Mouse (Mus musculus) forebrain, embryonic 16.5 days (tissue): ENCODE data around the gene Maats1. TPM values are rescaled to one million over a fixed set of nuclear protein-coding genes. Genes with fewer than 3 reads are reported as not detected.

ENCODE experiments used
- ATAC-seq: fragments of 200-750 bp; cut with Nextera tagmentation; 2 replicates; pipeline ENCODE4 v1.8.0; 2017; ENCODE audit warnings: mild to moderate bottlenecking, moderate library complexity
- H3K27ac ChIP-seq: fragments of 300-500 bp; sonication (generic); 2 replicates; pipeline ENCODE4 v1.5.1; 2014; ENCODE audit warnings: low read length, control low read depth
- H3K27me3 ChIP-seq: fragments of 300-500 bp; sonication (generic); replicated peaks from 2 replicates; pipeline ENCODE4 v1.6.1; 2014; ENCODE audit warnings: low read length; ENCODE audit not compliant: control insufficient read depth, insufficient read depth
- H3K36me3 ChIP-seq: fragments of 300-500 bp; sonication (generic); 2 replicates; pipeline ENCODE4 v1.6.1; 2014; ENCODE audit not compliant: control insufficient read depth, insufficient read depth
- H3K4me1 ChIP-seq: fragments of 300-500 bp; sonication (generic); replicated peaks from 2 replicates; pipeline ENCODE4 v1.6.1; 2014; ENCODE audit warnings: low read length; ENCODE audit not compliant: control insufficient read depth, insufficient read depth
- H3K4me2 ChIP-seq: fragments of 300-500 bp; sonication (generic); 2 replicates; pipeline ENCODE4 v1.6.1; 2014; ENCODE audit warnings: mild to moderate bottlenecking, low read length, control low read depth
- H3K4me3 ChIP-seq: fragments of 300-500 bp; sonication (generic); replicated peaks from 2 replicates; pipeline ENCODE4 v1.5.1; 2014; ENCODE audit warnings: mild to moderate bottlenecking, low read length, control low read depth
- H3K9ac ChIP-seq: fragments of 300-500 bp; sonication (generic); replicated peaks from 2 replicates; pipeline ENCODE4 v1.6.1; 2014; ENCODE audit warnings: low read depth, low read length, control low read depth
- H3K9me3 ChIP-seq: fragments of 300-500 bp; sonication (generic); 2 replicates; pipeline ENCODE4 v1.6.1; 2016; ENCODE audit warnings: low read length; ENCODE audit not compliant: control insufficient read depth
- WGBS: fragments of 180-500 bp; shearing (Covaris S2); extraction: QIAGEN DNeasy Blood & Tissue Kit; methylation state at CpG from one replicate; pipeline ENCODE4 v1.1.7; 2014; 5-methylcytosine and 5-hydroxymethylcytosine counted together
- polyA plus RNA-seq: library from polyadenylated mRNA; unstranded; fragments of >200 nt; fragmentation: Nextera tagmentation; extraction: Ambion mirVana; gene quantifications from 2 replicates; pipeline ENCODE4 v1.2.1, GENCODE M21; 2015

Maats1 gene
- polyA plus RNA-seq, 1 experiment from 2014 or later: 0.66 TPM

DNA sequence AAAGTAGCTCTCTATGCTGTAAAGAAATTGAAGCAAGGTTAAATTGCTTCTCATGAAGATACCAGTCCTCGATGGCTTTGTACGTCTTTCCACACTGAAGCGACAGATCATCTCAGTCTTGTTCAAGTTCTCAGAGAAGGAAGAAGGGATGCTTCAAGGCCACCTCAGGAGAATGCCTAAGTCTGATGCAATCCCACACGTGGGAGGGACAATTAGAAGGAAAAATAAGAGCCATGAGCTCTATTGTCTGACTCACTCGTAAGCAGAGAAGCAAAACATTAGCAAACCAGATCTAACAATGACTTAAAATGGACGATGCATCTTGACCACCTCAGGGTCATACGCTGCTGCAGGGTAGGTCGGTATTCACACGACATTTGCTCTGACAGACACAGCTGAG is 23.5 kb downstream of the Maats1 start:
- H3K9ac ChIP-seq: no peak overlapping the region
- no peak for ATAC-seq
- H3K27me3 ChIP-seq: no peaks in the 10 kb centered on the region
- no peaks in the 10 kb centered on the region for H3K4me1 ChIP-seq
- H3K4me2 ChIP-seq: no peak overlapping the region
- H3K27ac ChIP-seq: no peak overlapping the region
- H3K36me3 ChIP-seq: no peaks in the 10 kb centered on the region
- H3K9me3 ChIP-seq: no peaks in the 10 kb centered on the region
- WGBS: 75% methylated on average over 9 of the region's 9 CpGs
- no peak overlapping the region for H3K4me3 ChIP-seq

DNA sequence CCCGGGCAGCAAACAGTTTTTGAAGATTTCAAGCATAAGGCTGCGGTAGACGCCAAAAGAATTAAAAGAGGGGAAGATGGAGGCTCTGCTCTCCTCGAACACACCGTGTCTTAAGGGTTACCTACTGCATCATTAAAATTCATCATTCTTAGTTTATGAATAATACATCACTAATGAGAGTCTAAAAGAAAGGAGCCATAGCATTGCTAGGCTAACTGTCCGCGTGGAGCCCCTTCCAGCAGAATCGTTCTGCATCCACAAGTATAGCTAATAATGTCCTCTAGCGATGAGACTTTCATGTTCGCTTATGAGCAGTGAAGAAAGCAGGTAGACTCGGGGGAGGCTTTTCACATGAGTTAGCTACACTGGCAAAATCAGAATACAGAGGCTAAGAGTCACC is 33.7 kb downstream of the Maats1 start:
- Histone ChIP-seq H3K27ac (no peak overlapping the region), H3K27me3 (no peaks in the 10 kb centered on the region), H3K4me3 (no peak overlapping the region), H3K9me3 (no peaks in the 10 kb centered on the region), H3K4me2 (no peak overlapping the region), H3K36me3 (no peaks in the 10 kb centered on the region), H3K9ac (no peak overlapping the region), H3K4me1 (no peaks in the 10 kb centered on the region)
- ATAC-seq: no peak
- 64% methylated on average over 11 of the region's 11 CpGs for WGBS

DNA sequence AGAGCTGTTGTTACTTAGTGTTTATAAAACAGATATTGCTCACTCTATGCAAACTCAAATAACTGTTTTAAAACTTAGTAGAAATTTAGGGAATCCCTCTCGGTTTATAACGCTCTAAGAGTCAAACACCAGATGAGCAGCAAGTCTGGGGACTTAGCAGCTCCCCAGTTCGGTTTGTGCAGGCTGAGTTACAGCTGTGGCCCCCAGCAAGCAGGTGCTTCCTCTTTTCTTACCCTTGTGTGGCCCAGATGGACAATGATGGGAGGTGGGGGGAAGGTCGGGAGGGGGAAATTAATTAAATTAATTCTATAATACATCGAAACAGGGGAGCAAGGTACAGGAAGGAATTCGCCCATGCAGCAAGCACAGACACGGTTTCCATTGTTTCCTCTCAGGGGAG is 34.3 kb downstream of the Maats1 start:
- H3K27ac ChIP-seq: no peak overlapping the region
- no peaks in the 10 kb centered on the region for H3K36me3 ChIP-seq
- no peak overlapping the region for H3K4me3 ChIP-seq
- H3K4me2 ChIP-seq: no peak overlapping the region
- no peak overlapping the region for H3K9ac ChIP-seq
- ATAC-seq: no peak
- no peaks in the 10 kb centered on the region for H3K4me1 ChIP-seq
- no peaks in the 10 kb centered on the region for H3K27me3 ChIP-seq
- WGBS: 52% methylated on average over 7 of the region's 7 CpGs
- H3K9me3 ChIP-seq: no peaks in the 10 kb centered on the region

GRCm38 (mm10) chr16:38307221-38307605 is 34.7 kb downstream of the Maats1 start:
- H3K4me3 ChIP-seq: no peak overlapping the region
- H3K27me3 ChIP-seq: no peaks in the 10 kb centered on the region
- H3K9me3 ChIP-seq: no peaks in the 10 kb centered on the region
- no peak for ATAC-seq
- H3K27ac ChIP-seq: no peak overlapping the region
- H3K9ac ChIP-seq: no peak overlapping the region
- H3K4me1 ChIP-seq: no peaks in the 10 kb centered on the region
- H3K4me2 ChIP-seq: no peak overlapping the region
- 35% methylated on average over 5 of the region's 5 CpGs for WGBS
- H3K36me3 ChIP-seq: no peaks in the 10 kb centered on the region

DNA sequence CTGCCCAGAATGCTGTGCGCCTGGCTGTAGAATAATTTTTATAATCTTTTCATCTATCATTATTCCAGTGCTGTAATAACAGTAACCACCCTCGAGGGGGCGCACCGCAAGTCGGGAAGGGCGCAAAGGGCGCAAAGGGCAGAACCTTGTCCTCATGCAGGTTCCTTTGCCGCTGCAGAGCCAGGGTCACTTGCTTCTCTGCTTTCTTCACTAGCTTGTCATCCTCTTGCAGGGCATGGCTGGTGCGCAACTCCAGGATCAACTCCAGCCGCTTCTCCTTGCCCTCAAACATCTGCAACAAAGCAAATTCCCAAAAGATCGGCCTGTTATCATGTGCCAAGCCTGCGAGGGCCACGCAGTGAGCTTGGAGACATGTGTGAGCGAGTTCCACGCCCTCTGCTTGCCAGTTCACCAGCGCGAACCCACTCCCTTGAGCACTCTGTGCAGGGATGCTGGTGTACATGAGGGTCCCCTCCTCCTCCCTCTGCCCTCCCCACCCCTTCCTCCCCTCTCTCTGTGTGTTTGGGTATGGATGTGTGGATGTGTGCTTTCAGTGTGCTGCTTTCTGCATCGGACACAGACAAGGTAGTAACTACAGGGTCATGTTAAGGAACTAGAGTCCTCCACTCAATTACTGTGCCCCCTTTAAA is 35.2 kb downstream of the Maats1 start:
- Histone ChIP-seq H3K9ac (no peak overlapping the region), H3K4me1 (no peaks in the 10 kb centered on the region), H3K36me3 (no peaks in the 10 kb centered on the region), H3K9me3 (no peaks in the 10 kb centered on the region), H3K27ac (no peak overlapping the region), H3K27me3 (no peaks in the 10 kb centered on the region), H3K4me2 (no peak overlapping the region), H3K4me3 (no peak overlapping the region)
- no peak for ATAC-seq
- WGBS: 49% methylated on average over 18 of the region's 18 CpGs

DNA sequence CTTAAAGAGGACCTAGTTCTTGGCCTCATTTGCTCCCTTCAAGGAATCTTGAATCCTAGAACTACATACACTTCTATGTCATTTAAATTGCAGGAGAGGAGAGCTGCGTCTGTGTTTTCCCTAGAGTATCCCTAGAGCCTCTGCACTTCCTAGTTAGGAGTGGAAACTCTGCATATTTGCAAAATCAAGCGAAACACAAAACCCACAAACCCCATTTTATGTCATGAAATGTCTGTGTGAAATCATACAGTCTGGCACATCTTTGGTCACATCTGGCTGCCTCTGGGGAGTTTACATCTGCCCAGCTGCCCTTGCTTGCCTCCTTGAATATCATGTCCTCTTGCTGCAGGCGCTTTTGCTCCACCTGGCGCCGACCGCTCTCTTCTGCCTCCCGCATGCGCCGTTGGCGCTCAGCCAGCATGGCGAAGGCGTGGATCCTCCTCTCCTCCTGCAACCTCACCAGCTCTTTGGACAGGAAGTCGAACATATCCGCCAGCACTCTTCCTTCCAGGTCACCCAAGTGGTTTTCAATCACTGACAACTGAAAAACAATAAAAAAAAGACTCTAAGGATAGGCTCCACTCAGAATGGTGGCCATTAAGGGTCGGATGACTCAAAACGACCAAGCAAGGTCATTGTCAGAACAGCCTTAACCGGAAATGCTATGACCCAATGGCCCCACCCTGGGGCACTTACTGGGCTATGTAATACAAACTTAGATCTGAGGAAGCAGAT is 37.3 kb downstream of the Maats1 start:
- no peaks in the 10 kb centered on the region for H3K27me3 ChIP-seq
- no peaks in the 10 kb centered on the region for H3K36me3 ChIP-seq
- 88% methylated on average over 17 of the region's 17 CpGs for WGBS
- no peaks in the 10 kb centered on the region for H3K4me1 ChIP-seq
- H3K4me2 ChIP-seq: no peak overlapping the region
- H3K4me3 ChIP-seq: no peak overlapping the region
- no peak overlapping the region for H3K27ac ChIP-seq
- no peaks in the 10 kb centered on the region for H3K9me3 ChIP-seq
- no peak overlapping the region for H3K9ac ChIP-seq
- ATAC-seq: no peak

- no peak for ATAC-seq
- H3K4me3 ChIP-seq: no peak overlapping the region
- no peak overlapping the region for H3K9ac ChIP-seq
- no peaks in the 10 kb centered on the region for H3K27me3 ChIP-seq
- no peak overlapping the region for H3K27ac ChIP-seq
- WGBS: 89% methylated on average over 13 of the region's 13 CpGs
- H3K4me1 ChIP-seq: no peaks in the 10 kb centered on the region
- no peaks in the 10 kb centered on the region for H3K9me3 ChIP-seq
- H3K4me2 ChIP-seq: no peak overlapping the region
- no peaks in the 10 kb centered on the region for H3K36me3 ChIP-seq
Measured at GRCm38 (mm10) chr16:38302367-38302766, 39.6 kb downstream of the Maats1 start.

DNA sequence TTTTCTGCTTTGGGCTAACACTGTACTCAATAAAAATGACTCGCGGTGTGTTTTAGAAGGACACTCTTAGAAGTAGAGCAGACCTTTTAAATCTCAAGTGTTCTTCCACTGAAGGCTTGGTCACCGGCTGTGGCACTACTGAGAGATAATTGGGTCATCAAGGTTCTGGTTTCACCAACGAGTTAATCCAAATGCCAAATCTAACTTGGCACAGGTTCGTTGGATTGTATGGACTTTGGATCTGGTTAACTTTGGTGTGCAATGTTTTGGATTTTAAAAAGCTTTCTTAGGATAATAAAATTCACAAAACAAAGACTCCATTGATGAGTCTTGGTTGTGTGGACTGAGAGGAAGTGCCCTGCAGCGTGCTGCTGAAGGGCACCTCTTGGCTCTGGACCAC is 43.5 kb downstream of the Maats1 start:
- H3K27me3 ChIP-seq: no peaks in the 10 kb centered on the region
- WGBS: 84% methylated on average over 6 of the region's 6 CpGs
- no peak for ATAC-seq
- H3K4me3 ChIP-seq: no peak overlapping the region
- H3K4me2 ChIP-seq: no peak overlapping the region
- no peaks in the 10 kb centered on the region for H3K9me3 ChIP-seq
- H3K4me1 ChIP-seq: no peaks in the 10 kb centered on the region
- H3K27ac ChIP-seq: no peak overlapping the region
- H3K36me3 ChIP-seq: no peaks in the 10 kb centered on the region
- no peak overlapping the region for H3K9ac ChIP-seq

- WGBS: 49% methylated on average over 5 of the region's 5 CpGs
- Histone ChIP-seq H3K36me3 (no peaks in the 10 kb centered on the region), H3K9me3 (no peaks in the 10 kb centered on the region), H3K4me2 (no peak overlapping the region), H3K9ac (no peak overlapping the region), H3K27me3 (no peaks in the 10 kb centered on the region), H3K27ac (no peak overlapping the region), H3K4me1 (no peaks in the 10 kb centered on the region), H3K4me3 (no peak overlapping the region)
- ATAC-seq: no peak
Measured at GRCm38 (mm10) chr16:38295349-38295930, 46.5 kb downstream of the Maats1 start.
